Mouse (Mus musculus) liver, adult 2 months (tissue): ENCODE measurements around the gene Grhl1. TPM values are rescaled to one million over a fixed set of nuclear protein-coding genes. Genes with fewer than 3 reads are reported as not detected.

ENCODE experiments used
- DNase-seq: peaks from one replicate; pipeline ENCODE4 v3.0.0-alpha.2; 2011; ENCODE audit warnings: low read depth, low spot score; ENCODE audit errors: extremely low read depth
- H3K27ac ChIP-seq: fragments of 200-500 bp; replicated peaks from 2 replicates; pipeline ENCODE4 v1.5.1; 2012; ENCODE audit warnings: low read depth, mild to moderate bottlenecking, control low read depth, inconsistent platforms, low read length; ENCODE audit not compliant: insufficient read depth
- H3K27me3 ChIP-seq: fragments of 200-500 bp; 2 replicates; pipeline ENCODE4 v1.6.1; 2012; ENCODE audit warnings: mild to moderate bottlenecking, moderate library complexity, low read length, inconsistent platforms; ENCODE audit not compliant: control insufficient read depth, insufficient read depth
- H3K36me3 ChIP-seq: fragments of 200-500 bp; 2 replicates; pipeline ENCODE4 v1.6.1; 2012; ENCODE audit warnings: low read length, inconsistent platforms; ENCODE audit not compliant: control insufficient read depth, insufficient read depth
- H3K4me1 ChIP-seq: fragments of 200-500 bp; 2 replicates; pipeline ENCODE4 v1.6.1; 2011; ENCODE audit warnings: low read length; ENCODE audit not compliant: control insufficient read depth, insufficient read depth
- H3K4me3 ChIP-seq: fragments of 200-500 bp; 2 replicates; pipeline ENCODE4 v1.5.1; 2011; ENCODE audit warnings: low read depth, mild to moderate bottlenecking, control low read depth, low read length, moderate library complexity; ENCODE audit not compliant: insufficient read depth
- H3K79me2 ChIP-seq: fragments of 200-500 bp; 2 replicates; pipeline ENCODE4 v1.6.1; 2012; ENCODE audit warnings: inconsistent platforms, mild to moderate bottlenecking, low read length, moderate library complexity; ENCODE audit not compliant: control insufficient read depth, insufficient read depth
- H3K9ac ChIP-seq: fragments of 200-500 bp; 2 replicates; pipeline ENCODE4 v1.6.1; 2012; ENCODE audit warnings: low read depth, mild to moderate bottlenecking, control low read depth, inconsistent platforms, low read length
- CTCF ChIP-seq: fragments of 200-500 bp; IDR thresholded peaks from 2 replicates; pipeline ENCODE4 v1.5.1; 2011; ENCODE audit warnings: low read depth, low read length, control low read depth
- POLR2A ChIP-seq: fragments of 200-500 bp; IDR thresholded peaks from 2 replicates; pipeline ENCODE4 v1.6.1; 2011; ENCODE audit warnings: low read length, control low read depth; ENCODE audit not compliant: insufficient read depth; ENCODE audit errors: extremely low read depth
- WGBS: fragments of 180-500 bp; shearing (Covaris S2); methylation state at CpG from one replicate; pipeline ENCODE4 v1.1.7; 2018; 5-methylcytosine and 5-hydroxymethylcytosine counted together
- polyA plus RNA-seq: library from polyadenylated mRNA; depleted of rRNA; stranded (reverse); fragments of >200 nt; gene quantifications from 2 replicates; pipeline ENCODE4 v1.2.3, GENCODE M21; 2012
- total RNA-seq: library from RNA; depleted of rRNA; stranded (reverse); fragments of >200 nt; gene quantifications from 2 replicates; pipeline ENCODE4 v1.2.3, GENCODE M21; 2014

The Grhl1 gene
- total and polyA plus RNA-seq, 2 experiments, result 0.28 to 0.42 TPM

DNA sequence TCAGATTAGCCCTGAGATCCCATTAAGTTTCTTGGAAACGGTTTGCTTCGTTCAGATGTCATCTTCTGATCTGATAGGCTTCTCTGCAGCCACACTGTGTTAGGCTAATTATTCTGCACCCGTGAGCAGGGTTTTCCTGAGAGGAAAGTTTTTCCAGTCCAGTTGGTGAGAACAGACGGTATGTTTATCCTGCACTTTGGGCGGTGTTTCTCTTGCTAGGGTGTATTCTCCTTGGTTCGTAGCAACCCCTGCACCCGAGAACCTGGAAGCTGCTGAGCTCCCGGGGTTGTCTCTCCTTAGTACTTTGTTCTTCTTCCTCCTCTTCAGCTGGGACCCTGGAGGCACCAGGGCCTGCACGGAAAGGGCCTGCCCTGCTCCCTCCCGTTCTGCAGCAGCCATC lies 34.1 kb downstream of the Grhl1 start:
- 85% methylated on average over 10 of the region's 10 CpGs for WGBS
- TF ChIP-seq POLR2A (no peak), CTCF (no peak)
- Histone ChIP-seq H3K79me2 (no peaks in the 10 kb centered on the region), H3K4me3 (no peak overlapping the region), H3K36me3 (no peaks in the 10 kb centered on the region), H3K27ac (no peak overlapping the region), H3K27me3 (no peaks in the 10 kb centered on the region), H3K9ac (no peak overlapping the region), H3K4me1 (no peaks in the 10 kb centered on the region)
- no peak for DNase-seq

DNA sequence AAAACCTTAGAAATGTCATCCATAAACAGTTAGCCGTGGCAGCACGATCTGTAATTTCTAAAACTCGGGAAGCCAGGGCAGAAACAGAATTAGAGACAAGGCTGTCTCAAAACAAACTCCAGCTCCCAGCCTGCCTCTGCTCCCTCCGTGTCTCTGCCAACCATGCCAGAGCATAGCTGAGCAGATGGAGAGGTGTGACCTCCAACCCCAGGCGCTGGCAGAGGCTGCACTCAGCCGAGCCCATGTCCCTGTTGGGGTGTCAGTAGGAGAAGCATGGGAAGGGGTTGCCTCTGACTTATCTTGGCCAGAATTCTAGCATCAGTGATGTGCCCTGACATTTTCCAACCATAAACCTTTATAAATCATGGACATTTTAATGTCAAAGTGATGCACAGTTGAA lies 40.5 kb downstream of the Grhl1 start:
- no peaks in the 10 kb centered on the region for H3K27me3 ChIP-seq
- H3K4me1 ChIP-seq, result peaks cover 9% of the 10 kb centered on the region
- no peaks in the 10 kb centered on the region for H3K79me2 ChIP-seq
- DNase-seq, result no peak
- H3K27ac ChIP-seq, result no peak overlapping the region
- 82% methylated on average over 6 of the region's 6 CpGs for WGBS
- no peak overlapping the region for H3K9ac ChIP-seq
- H3K36me3 ChIP-seq, result no peaks in the 10 kb centered on the region
- no peak overlapping the region for H3K4me3 ChIP-seq
- TF ChIP-seq CTCF (no peak), POLR2A (no peak)

DNA sequence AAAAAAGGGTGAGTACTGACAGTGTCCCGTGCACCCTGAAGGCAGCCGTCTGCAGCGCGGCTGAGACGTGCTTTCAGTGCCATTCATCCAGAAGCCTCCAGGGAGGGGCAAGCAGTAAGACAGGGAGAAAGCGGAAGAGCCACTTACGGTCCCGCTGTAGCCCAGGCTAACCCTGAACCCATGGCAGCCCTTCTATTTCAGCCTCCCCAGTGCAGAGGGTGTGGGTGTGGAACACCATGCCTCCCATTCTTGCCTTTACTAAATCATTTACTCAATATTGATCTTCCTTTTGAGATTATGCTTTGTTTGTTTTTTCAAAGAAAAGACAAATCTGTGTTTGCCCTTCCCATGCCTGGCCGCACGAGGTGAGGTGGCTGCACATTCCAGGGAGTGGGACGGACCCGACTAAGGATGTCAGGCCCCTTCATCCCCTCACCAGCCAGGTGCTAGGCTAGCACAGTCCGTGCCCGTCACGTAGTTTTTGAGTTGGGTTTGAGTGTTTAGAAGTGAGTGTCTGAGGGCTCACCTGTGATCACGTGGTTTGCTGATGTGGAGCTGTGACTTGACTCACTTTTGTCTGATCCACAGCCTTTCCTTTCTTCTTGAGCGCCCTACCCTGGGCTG lies 42.5 kb downstream of the Grhl1 start:
- Histone ChIP-seq H3K9ac (no peak overlapping the region), H3K4me3 (no peak overlapping the region), H3K4me1 (peaks cover 9% of the 10 kb centered on the region), H3K36me3 (no peaks in the 10 kb centered on the region), H3K79me2 (no peaks in the 10 kb centered on the region), H3K27me3 (no peaks in the 10 kb centered on the region), H3K27ac (peak overlapping the region; percentile 11; the same call in 1 of the 2 replicates)
- WGBS, result 63% methylated on average over 17 of the region's 17 CpGs
- peak; percentile 65 for DNase-seq
- TF ChIP-seq CTCF (no peak), POLR2A (no peak)

DNA sequence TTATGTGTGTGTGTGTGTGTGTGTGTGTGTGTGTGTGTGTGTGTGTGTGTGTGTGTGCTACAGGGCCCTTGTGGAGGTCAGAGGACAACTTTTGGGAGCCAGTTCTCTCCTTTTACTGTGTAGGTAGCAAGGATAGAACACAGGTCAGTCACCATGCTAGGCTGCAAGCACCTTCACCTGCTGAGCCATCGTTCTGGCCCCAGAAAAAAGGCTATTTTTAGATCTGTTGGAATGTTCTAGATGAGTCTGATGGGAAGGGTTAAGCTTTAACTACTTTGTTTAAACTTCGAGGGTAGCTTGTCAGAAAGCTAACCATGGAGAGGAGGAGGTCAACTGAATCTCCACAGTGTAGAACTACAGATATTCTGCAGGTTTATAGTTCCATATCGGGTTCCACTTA lies 43.1 kb downstream of the Grhl1 start:
- TF ChIP-seq POLR2A (no peak), CTCF (no peak)
- Histone ChIP-seq H3K27ac (peak overlapping the region; percentile 21; the same call in 1 of the 2 replicates), H3K4me1 (peaks cover 9% of the 10 kb centered on the region), H3K4me3 (no peak overlapping the region), H3K27me3 (no peaks in the 10 kb centered on the region), H3K9ac (no peak overlapping the region), H3K79me2 (no peaks in the 10 kb centered on the region), H3K36me3 (no peaks in the 10 kb centered on the region)
- 33% methylated on average over 3 of the region's 3 CpGs for WGBS
- peak; percentile 71 for DNase-seq

DNA sequence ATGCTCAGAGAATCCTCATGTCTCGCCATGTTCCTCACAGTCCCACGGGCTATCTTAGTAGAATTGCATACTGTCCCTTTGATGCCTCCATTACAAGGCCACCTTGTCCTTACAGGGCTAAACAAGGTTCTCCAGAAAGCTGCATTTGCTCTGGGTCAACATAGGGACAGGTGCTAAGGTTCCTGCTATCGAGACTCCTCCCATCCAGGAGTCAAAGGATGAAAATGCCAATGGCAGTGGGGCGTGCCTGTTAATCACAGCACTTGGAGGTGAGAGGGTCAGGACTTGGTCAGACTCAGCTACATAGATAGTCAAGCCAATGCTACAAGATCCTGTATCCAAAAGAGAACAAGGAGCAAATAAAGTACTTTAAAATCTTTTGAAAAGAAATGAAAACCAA lies 47.4 kb downstream of the Grhl1 start:
- 80% methylated on average over 4 of the region's 4 CpGs for WGBS
- Histone ChIP-seq H3K27ac (no peak overlapping the region), H3K9ac (no peak overlapping the region), H3K4me3 (no peak overlapping the region), H3K36me3 (no peaks in the 10 kb centered on the region), H3K79me2 (no peaks in the 10 kb centered on the region), H3K27me3 (no peaks in the 10 kb centered on the region), H3K4me1 (peaks cover 7% of the 10 kb centered on the region)
- no peak for TF ChIP-seq POLR2A
- DNase-seq, result no peak

DNA sequence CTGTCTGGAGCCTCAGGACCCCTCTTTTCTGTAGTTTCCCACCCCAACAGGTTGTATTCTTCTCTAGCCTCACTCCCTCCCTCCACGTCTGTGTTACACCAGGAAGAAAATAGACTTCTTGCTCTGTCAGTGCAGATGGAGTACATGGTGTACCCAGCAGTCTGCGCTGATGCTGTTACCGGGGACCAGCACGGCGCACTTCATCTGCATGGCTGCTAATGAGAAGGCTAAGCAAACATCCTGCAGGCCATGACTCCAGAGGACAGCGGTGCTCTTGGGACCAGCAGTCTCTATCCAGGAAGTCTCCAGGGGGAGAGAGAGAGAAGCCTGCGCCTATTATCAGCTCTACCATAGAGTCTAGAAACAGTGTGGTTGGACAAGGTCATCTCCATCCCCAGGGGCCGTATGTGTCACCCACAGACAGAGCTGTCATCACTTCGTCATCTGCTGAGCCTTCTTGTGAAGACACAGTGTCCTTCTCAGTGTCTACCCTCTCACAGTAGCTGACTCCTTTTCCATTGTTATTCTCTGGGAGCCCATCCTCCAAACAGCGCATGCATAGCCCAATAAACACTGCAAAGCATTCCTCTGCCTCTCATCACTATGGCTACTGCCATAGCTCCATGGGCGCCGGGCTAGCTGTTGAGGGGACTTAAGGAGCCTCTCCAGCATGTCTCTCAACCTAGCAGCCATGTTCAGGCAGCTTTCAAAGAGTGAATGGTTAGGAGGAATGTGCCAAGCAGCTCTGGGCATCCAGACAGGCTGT lies 51.6 kb downstream of the Grhl1 start:
- no peak for DNase-seq
- no peak overlapping the region for H3K4me3 ChIP-seq
- H3K27ac ChIP-seq, result no peak overlapping the region
- no peak for TF ChIP-seq POLR2A
- no peak for TF ChIP-seq CTCF
- H3K9ac ChIP-seq, result no peak overlapping the region
- peaks cover 16% of the 10 kb centered on the region for H3K4me1 ChIP-seq
- WGBS, result 76% methylated on average over 12 of the region's 12 CpGs
- no peaks in the 10 kb centered on the region for H3K36me3 ChIP-seq
- no peaks in the 10 kb centered on the region for H3K27me3 ChIP-seq
- H3K79me2 ChIP-seq, result no peaks in the 10 kb centered on the region
